Mouse (Mus musculus): Measurements from ENCODE around the gene Mlx.
"Not testable (repeated sequence)": the region's sequence is repeated elsewhere in the genome, so short reads cannot be mapped to it uniquely, and the experiment has no call there.

Gene Mlx

DNA sequence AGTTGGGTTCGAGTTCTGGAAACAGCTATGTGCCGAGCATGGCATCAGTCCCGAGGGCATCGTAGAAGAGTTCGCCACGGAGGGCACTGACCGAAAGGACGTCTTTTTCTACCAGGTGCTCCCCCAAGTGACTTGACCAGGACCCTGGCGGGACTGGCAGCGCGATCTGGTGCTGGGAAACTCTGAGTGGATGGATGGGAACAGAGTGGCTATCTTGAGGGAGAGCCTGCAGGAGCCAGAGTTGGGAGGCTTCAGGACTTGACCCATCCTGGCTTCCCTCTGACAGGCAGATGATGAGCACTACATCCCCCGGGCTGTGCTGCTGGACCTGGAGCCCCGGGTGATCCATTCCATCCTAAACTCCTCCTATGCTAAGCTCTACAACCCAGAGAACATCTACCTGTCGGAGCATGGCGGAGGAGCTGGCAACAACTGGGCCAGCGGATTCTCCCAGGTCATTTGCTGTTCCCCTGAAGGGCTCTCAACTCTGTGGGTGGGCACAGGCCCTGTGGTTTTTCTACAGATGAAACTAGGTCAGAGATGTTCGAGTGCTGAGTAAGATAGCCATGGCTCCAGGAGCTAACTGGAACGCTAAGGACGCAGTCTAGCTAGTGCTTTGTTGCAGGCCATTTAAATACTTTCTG, 33.6 kb downstream of the Mlx start:
- in situ Hi-C loops (cut with MboI; ENCODE audit: low pct_unique_long_range_greater_than_20kb in 1 of 2, low sequenced_read_pairs in 2 of 2, unreplicated experiment in 1 of 2) = no loop called here

GRCm38 (mm10) chr11:101124494-101124893, 37.4 kb downstream of the Mlx start:
- in situ Hi-C loops (cut with MboI; ENCODE audit: low pct_unique_long_range_greater_than_20kb in 1 of 2, low sequenced_read_pairs in 2 of 2, unreplicated experiment in 1 of 2) = not testable (repeated sequence)

DNA sequence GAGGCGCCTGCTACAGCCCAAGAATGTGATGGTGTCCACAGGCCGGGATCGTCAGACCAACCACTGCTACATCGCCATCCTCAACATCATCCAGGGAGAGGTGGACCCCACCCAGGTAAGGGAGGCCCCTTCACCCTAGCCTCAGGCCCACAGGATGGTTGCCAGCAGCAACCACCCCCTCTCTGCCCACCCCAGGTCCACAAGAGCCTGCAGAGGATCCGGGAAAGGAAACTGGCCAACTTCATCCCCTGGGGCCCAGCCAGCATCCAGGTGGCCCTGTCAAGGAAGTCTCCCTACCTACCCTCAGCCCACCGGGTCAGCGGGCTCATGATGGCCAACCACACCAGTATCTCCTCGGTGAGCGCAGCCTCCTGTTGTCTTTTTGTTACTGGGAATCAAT, 37.9 kb downstream of the Mlx start:
- in situ Hi-C loops (cut with MboI; ENCODE audit: low pct_unique_long_range_greater_than_20kb in 1 of 2, low sequenced_read_pairs in 2 of 2, unreplicated experiment in 1 of 2) = not testable (repeated sequence)

DNA sequence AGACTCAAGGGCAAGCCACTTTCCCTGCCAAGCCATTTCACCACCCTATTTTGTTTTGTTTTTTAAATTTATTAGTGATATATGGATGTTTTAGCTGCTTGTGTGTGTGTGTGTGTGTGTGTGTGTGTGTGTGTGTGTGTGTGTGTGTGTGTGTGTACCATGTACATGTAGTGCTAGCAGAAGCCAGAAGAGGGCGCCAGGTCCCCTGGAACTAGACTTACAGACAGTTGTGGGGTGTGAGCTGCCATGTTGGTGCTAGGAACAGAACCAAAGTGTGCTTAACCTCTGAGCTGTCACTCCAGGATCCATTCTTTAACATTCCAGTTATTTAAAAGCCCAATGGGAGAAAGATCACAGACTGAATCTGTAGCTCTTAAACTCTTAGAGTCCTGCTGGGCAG, 40.0 kb downstream of the Mlx start:
- in situ Hi-C loops (cut with MboI; ENCODE audit: low pct_unique_long_range_greater_than_20kb in 1 of 2, low sequenced_read_pairs in 2 of 2, unreplicated experiment in 1 of 2) = no loop called here

DNA sequence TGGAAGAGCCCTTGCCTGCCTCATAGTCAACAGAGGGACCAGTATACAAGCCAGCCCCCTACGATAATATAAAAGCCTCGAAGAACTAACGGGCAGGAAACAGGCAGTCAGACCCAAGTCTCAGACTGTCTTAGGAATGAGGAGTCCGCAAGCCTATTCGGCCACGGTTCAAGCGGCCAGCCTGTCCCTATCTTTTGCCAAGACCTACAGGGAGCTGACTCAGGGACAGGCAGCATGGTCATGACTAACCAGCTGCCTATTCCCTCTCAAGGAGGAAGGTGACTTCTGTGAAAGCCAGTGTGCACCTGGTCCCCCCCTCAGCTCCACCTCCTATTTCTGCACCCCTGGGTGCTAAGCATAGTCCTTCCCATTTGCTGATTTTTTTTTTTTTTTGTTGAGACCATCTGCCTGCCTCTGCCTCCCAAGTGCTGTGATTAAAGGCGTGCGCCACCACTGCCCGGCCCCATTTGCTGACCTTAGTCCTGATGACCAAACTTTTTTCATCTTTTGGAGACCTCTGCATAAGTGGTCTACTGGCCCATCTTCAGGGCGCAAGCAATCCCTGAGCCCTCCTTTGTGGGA, 42.0 kb downstream of the Mlx start:
- in situ Hi-C loops (cut with MboI; ENCODE audit: low pct_unique_long_range_greater_than_20kb in 1 of 2, low sequenced_read_pairs in 2 of 2, unreplicated experiment in 1 of 2) = no loop called here

GRCm38 (mm10) chr11:101130056-101130756, 43.1 kb downstream of the Mlx start:
- in situ Hi-C loops (cut with MboI; ENCODE audit: low pct_unique_long_range_greater_than_20kb in 1 of 2, low sequenced_read_pairs in 2 of 2, unreplicated experiment in 1 of 2) = loop anchor here in 1 of 2 experiments (10.0 kb wide), 1 partner anchor 55 kb away; no protein-coding TSS in a partner anchor

GRCm38 (mm10) chr11:101131187-101131586, 44.1 kb downstream of the Mlx start:
- in situ Hi-C loops (cut with MboI; ENCODE audit: low pct_unique_long_range_greater_than_20kb in 1 of 2, low sequenced_read_pairs in 2 of 2, unreplicated experiment in 1 of 2) = loop anchor here in 1 of 2 experiments (10.0 kb wide), 1 partner anchor 54 kb away; no protein-coding TSS in a partner anchor

GRCm38 (mm10) chr11:101131701-101132100, 44.6 kb downstream of the Mlx start:
- in situ Hi-C loops (cut with MboI; ENCODE audit: low pct_unique_long_range_greater_than_20kb in 1 of 2, low sequenced_read_pairs in 2 of 2, unreplicated experiment in 1 of 2) = loop anchor here in 1 of 2 experiments (10.0 kb wide), 1 partner anchor 53 kb away; no protein-coding TSS in a partner anchor

- in situ Hi-C loops (cut with MboI; ENCODE audit: low pct_unique_long_range_greater_than_20kb in 1 of 2, low sequenced_read_pairs in 2 of 2, unreplicated experiment in 1 of 2) = loop anchor here in 1 of 2 experiments (10.0 kb wide), 1 partner anchor 52 kb away; no protein-coding TSS in a partner anchor
Observed at GRCm38 (mm10) chr11:101133037-101133436, 46.0 kb downstream of the Mlx start.

DNA sequence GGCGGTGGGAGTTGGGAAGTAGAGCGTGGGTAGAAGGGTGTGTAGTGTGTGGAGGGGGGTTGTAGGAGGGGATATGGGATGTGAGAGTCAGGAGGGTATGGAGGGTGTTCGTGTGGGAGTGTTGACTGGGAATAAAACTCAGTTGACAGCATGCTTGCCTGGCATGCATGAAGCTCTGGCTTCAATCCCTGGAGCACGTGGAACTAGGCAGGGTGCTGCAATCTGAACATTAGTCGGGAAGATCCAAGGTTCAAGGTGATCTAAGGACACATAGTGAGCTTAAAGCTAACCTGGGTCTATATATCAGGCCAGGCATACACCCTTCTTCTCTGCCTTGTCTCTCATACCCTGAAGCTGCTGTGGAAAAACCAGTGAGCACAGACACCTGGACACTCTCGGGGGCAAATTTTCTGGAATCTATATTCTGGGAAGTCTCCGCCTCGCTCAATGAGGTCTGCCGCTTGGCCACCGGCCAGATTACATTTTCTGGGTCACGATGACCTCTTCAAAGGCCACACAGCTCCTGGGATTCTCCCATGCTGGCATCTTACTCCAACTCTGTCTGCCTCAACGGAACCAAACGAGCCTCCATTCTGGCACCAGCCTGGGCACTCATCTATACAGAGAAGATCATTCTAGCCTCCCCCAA, 47.3 kb downstream of the Mlx start:
- in situ Hi-C loops (cut with MboI; ENCODE audit: low pct_unique_long_range_greater_than_20kb in 1 of 2, low sequenced_read_pairs in 2 of 2, unreplicated experiment in 1 of 2) = loop anchor here in 1 of 2 experiments (10.0 kb wide), 1 partner anchor 50 kb away; no protein-coding TSS in a partner anchor

- in situ Hi-C loops (cut with MboI; ENCODE audit: low pct_unique_long_range_greater_than_20kb in 1 of 2, low sequenced_read_pairs in 2 of 2, unreplicated experiment in 1 of 2) = loop anchor here (5.0 to 10.0 kb wide), 2 partner anchors 40 to 48 kb away; partner anchors contain the start of gene Ccr10 (in 1 of the 2)
Observed at GRCm38 (mm10) chr11:101137000-101137399, 49.9 kb downstream of the Mlx start.

- in situ Hi-C loops (cut with MboI; ENCODE audit: low pct_unique_long_range_greater_than_20kb in 1 of 2, low sequenced_read_pairs in 2 of 2, unreplicated experiment in 1 of 2) = loop anchor here (5.0 to 10.0 kb wide), 2 partner anchors 39 to 46 kb away; partner anchors contain the start of gene Ccr10 (in 1 of the 2)
Observed at GRCm38 (mm10) chr11:101138536-101139181, 51.6 kb downstream of the Mlx start.

DNA sequence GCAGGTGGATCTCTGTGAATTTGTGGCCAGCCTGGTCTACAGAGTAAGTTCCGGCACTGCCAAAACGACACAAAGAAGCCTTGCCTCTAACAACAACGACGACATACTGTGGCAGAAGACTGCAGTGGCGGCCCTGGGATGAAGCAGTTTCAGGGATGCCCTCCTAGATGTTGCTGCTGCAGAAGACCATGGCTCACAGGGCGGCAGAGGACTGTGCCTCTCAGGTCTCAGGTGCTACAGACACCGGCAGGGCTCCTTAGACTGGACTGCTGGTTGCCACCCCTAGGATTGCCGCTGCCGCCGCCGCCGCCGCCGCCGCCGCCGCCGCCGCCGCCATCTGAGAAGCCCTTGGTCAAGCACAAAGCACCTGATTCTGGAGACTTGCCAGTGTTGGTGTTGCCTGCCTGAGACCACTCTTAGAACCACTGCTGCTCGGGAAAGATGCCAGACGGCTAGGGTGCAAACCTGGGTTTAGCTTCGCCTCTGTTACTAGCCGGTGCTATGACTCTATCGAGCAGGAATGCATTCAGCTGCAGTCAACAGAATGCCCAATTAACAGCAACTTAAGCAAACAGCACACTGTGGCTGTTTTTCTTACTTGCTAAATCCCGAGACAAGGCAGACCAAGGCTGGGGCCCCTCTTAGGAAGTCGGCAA, 53.2 kb downstream of the Mlx start:
- in situ Hi-C loops (cut with MboI; ENCODE audit: low pct_unique_long_range_greater_than_20kb in 1 of 2, low sequenced_read_pairs in 2 of 2, unreplicated experiment in 1 of 2) = no loop called here

DNA sequence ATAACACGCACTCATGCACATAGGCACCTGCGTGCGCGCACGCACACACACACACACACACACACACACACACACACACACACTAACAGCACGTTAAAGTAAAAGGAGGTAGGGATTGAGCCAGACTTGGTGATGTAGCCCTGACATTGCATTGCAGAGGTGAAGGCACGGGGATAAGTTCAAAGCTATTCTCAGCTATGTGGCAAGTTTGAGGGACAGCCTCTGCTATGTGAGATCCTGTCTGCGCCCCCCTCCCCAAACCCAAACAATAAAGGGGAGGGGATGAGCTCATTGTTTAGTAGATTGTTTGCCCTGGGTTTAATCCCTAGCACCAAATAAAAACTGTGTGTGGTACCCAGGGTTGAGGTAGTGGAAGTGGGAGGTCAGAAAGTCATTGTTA, 54.0 kb downstream of the Mlx start:
- in situ Hi-C loops (cut with MboI; ENCODE audit: low pct_unique_long_range_greater_than_20kb in 1 of 2, low sequenced_read_pairs in 2 of 2, unreplicated experiment in 1 of 2) = no loop called here
